Mouse (Mus musculus) right cerebral cortex, postnatal 25 days (tissue): ENCODE data around the gene Krtap4-2.

Source experiments
- DNase-seq: peaks from one replicate; pipeline ENCODE4 v3.0.0; 2022

Gene Krtap4-2

GRCm38 (mm10) chr11:99585096-99585495 lies 49.8 kb downstream of the Krtap4-2 start:
- no peak for DNase-seq
